Mouse (Mus musculus) midbrain, embryonic 14.5 days (tissue): ENCODE measurements around the gene Gm9999. TPM values are rescaled to one million over a fixed set of nuclear protein-coding genes. Genes with fewer than 3 reads are reported as not detected.
"Not testable (repeated sequence)": the region's sequence is repeated elsewhere in the genome, so short reads cannot be mapped to it uniquely, and the experiment has no call there.

Experiments
- ATAC-seq: fragments of 200-750 bp; cut with Nextera tagmentation; 2 replicates; pipeline ENCODE4 v1.8.0; 2017; ENCODE audit warnings: moderate number of reproducible peaks, moderate library complexity; ENCODE audit not compliant: low FRiP score, low TSS enrichment
- DNase-seq: peaks from one replicate; pipeline ENCODE4 v3.0.0-alpha.2; 2015
- H3K27ac ChIP-seq: fragments of 300-500 bp; sonication (generic); replicated peaks from 2 replicates; pipeline ENCODE4 v1.5.1; 2014; ENCODE audit warnings: mild to moderate bottlenecking, low read depth, low read length, moderate library complexity
- H3K27me3 ChIP-seq: fragments of 300-500 bp; sonication (generic); 2 replicates; pipeline ENCODE4 v1.6.1; 2014; ENCODE audit warnings: low read length, control low read depth, mixed read lengths; ENCODE audit not compliant: control insufficient read depth, insufficient read depth
- H3K36me3 ChIP-seq: fragments of 300-500 bp; sonication (generic); 2 replicates; pipeline ENCODE4 v1.6.1; 2014; ENCODE audit warnings: low read length, control low read depth; ENCODE audit not compliant: control insufficient read depth, insufficient read depth
- H3K4me1 ChIP-seq: fragments of 300-500 bp; sonication (generic); 2 replicates; pipeline ENCODE4 v1.6.1; 2014; ENCODE audit warnings: mild to moderate bottlenecking, antibody characterized with exemption, low read length, control low read depth; ENCODE audit not compliant: control insufficient read depth, insufficient read depth
- H3K4me2 ChIP-seq: fragments of 300-500 bp; sonication (generic); 2 replicates; pipeline ENCODE4 v1.6.1; 2014; ENCODE audit warnings: mild to moderate bottlenecking, low read length, moderate library complexity
- H3K4me3 ChIP-seq: fragments of 300-500 bp; sonication (generic); replicated peaks from 2 replicates; pipeline ENCODE4 v1.5.1; 2014; ENCODE audit warnings: low read depth, low read length
- H3K9ac ChIP-seq: fragments of 300-500 bp; sonication (generic); replicated peaks from 2 replicates; pipeline ENCODE4 v1.6.1; 2014; ENCODE audit warnings: mild to moderate bottlenecking, low read length, moderate library complexity
- H3K9me3 ChIP-seq: fragments of 300-500 bp; sonication (generic); 2 replicates; pipeline ENCODE4 v1.6.1; 2016; ENCODE audit warnings: low read length, control low read depth, mixed read lengths; ENCODE audit not compliant: control insufficient read depth
- WGBS: fragments of 180-500 bp; shearing (Covaris S2); extraction: QIAGEN DNeasy Blood & Tissue Kit; methylation state at CpG from one replicate; pipeline ENCODE4 v1.1.7; 2014; 5-methylcytosine and 5-hydroxymethylcytosine counted together
- polyA plus RNA-seq: library from polyadenylated mRNA; unstranded; fragments of >200 nt; fragmentation: Nextera tagmentation; extraction: Ambion mirVana; gene quantifications from 2 replicates; pipeline ENCODE4 v1.2.1, GENCODE M21; 2014

The Gm9999 gene
- polyA plus RNA-seq, 1 experiment from 2014 or later: not detected

GRCm38 (mm10) chr7:46964070-46964469, 19.3 kb upstream of the Gm9999 start:
- no peak overlapping the region for H3K9ac ChIP-seq
- H3K4me1 ChIP-seq: no peaks in the 10 kb centered on the region
- ATAC-seq (no peak), DNase-seq (no peak)
- H3K27me3 ChIP-seq: no peaks in the 10 kb centered on the region
- no peaks in the 10 kb centered on the region for H3K36me3 ChIP-seq
- H3K9me3 ChIP-seq: no peaks in the 10 kb centered on the region
- 88% methylated on average over 7 of the region's 7 CpGs for WGBS
- H3K27ac ChIP-seq: no peak overlapping the region
- no peak overlapping the region for H3K4me3 ChIP-seq
- no peak overlapping the region for H3K4me2 ChIP-seq

DNA sequence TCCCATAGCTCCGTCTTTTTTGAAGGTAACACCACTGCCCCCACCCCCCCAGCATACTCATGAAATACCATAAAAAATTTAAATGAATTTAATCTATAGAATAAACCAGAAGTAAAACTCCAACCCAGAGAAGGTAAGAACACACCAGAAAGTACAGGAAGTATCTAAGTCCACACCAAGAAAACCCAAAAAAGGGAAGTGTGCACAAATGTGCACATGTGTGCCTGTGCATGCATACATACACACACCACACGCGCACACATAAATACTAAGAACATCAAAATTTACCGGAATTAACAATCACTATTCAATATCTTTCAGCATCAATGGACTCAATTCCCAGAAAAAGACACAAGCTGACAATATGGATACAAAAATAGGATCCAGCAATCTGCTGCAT, 13.5 kb upstream of the Gm9999 start:
- no peak for DNase-seq
- Histone ChIP-seq H3K27ac (no peak overlapping the region), H3K4me3 (no peak overlapping the region), H3K9ac (no peak overlapping the region), H3K9me3 (no peaks in the 10 kb centered on the region; the same call in 1 of the 2 replicates), H3K4me1 (no peaks in the 10 kb centered on the region), H3K27me3 (no peaks in the 10 kb centered on the region), H3K36me3 (no peaks in the 10 kb centered on the region), H3K4me2 (no peak overlapping the region)
- 91% methylated on average over 4 of the region's 4 CpGs for WGBS
- ATAC-seq: no peak

GRCm38 (mm10) chr7:46974648-46975047, 8.7 kb upstream of the Gm9999 start:
- H3K4me3 ChIP-seq: no peak overlapping the region
- DNase-seq: no peak
- no peaks in the 10 kb centered on the region for H3K36me3 ChIP-seq
- no peaks in the 10 kb centered on the region for H3K4me1 ChIP-seq
- no peak overlapping the region for H3K4me2 ChIP-seq
- H3K9ac ChIP-seq: no peak overlapping the region
- no peaks in the 10 kb centered on the region for H3K27me3 ChIP-seq
- no peak for ATAC-seq
- H3K27ac ChIP-seq: no peak overlapping the region
- WGBS: 96% methylated on average over 4 of the region's 4 CpGs
- no peaks in the 10 kb centered on the region; the same call in 1 of the 2 replicates for H3K9me3 ChIP-seq

DNA sequence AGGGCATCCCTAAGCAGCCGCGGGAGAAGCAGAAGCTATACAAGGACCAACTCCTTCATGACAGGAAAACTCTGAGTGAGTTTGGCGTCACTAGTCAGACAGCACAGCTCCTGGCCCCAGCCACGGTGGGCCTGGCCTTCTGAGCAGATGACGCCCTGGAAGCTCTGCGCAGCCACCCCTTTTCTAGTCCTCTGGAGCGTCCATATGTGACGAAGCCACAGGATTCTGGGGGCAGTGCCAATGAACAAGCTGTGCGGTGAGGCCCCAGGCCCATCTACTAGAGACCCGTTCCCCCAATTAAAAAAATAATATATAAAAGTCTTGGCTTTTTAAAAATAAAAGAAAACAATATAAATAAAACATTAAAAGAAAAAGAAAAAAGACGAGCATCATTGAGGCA, 7.9 kb upstream of the Gm9999 start:
- Histone ChIP-seq H3K9ac (no peak overlapping the region), H3K4me1 (no peaks in the 10 kb centered on the region), H3K27ac (no peak overlapping the region), H3K27me3 (no peaks in the 10 kb centered on the region), H3K4me2 (no peak overlapping the region), H3K9me3 (no peaks in the 10 kb centered on the region; the same call in 1 of the 2 replicates), H3K36me3 (no peaks in the 10 kb centered on the region), H3K4me3 (no peak overlapping the region)
- no peak for DNase-seq
- no peak for ATAC-seq
- WGBS: 92% methylated on average over 11 of the region's 11 CpGs

GRCm38 (mm10) chr7:46985718-46986505, 2.5 kb downstream of the Gm9999 start:
- H3K4me2 ChIP-seq: no peak overlapping the region
- H3K4me3 ChIP-seq: no peak overlapping the region
- no peaks in the 10 kb centered on the region for H3K9me3 ChIP-seq
- H3K9ac ChIP-seq: no peak overlapping the region
- H3K27ac ChIP-seq: no peak overlapping the region
- no peak for DNase-seq
- H3K36me3 ChIP-seq: 0 out of 2 replicates have a peak, but pooled peaks cover 2% of the 10 kb centered on the region
- no peaks in the 10 kb centered on the region for H3K27me3 ChIP-seq
- no peaks in the 10 kb centered on the region for H3K4me1 ChIP-seq
- no peak for ATAC-seq
- 61% methylated on average over 8 of the region's 8 CpGs for WGBS

DNA sequence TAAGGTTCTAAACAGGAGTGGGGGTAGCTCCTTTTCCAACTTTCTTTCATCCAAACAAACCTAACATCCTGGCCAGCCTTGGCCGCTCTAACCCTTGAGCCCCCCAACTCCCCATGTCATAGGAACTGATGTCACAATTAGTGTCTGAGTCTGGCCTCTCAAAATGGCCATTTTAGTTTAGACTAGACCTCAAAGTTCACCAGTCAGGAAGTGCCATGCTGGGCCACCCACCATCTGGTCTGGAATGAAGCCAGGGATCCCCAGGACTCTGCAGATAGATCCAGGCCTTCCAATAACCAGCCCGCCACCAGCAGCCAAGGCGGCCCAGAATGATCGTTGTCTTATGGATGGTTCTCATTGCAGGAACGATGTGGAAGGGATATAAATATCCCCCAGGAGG, 3.3 kb downstream of the Gm9999 start:
- no peak overlapping the region for H3K27ac ChIP-seq
- 70% methylated on average over 5 of the region's 5 CpGs for WGBS
- ATAC-seq: no peak
- H3K4me3 ChIP-seq: no peak overlapping the region
- H3K4me2 ChIP-seq: no peak overlapping the region
- H3K9ac ChIP-seq: no peak overlapping the region
- no peaks in the 10 kb centered on the region for H3K27me3 ChIP-seq
- no peaks in the 10 kb centered on the region for H3K9me3 ChIP-seq
- H3K36me3 ChIP-seq: peaks cover 9% of the 10 kb centered on the region; the same call in 1 of the 2 replicates
- no peak for DNase-seq
- no peaks in the 10 kb centered on the region for H3K4me1 ChIP-seq

GRCm38 (mm10) chr7:46987073-46987472, 3.7 kb downstream of the Gm9999 start:
- no peak overlapping the region for H3K9ac ChIP-seq
- no peak for ATAC-seq
- no peaks in the 10 kb centered on the region for H3K4me1 ChIP-seq
- no peaks in the 10 kb centered on the region for H3K27me3 ChIP-seq
- H3K27ac ChIP-seq: no peak overlapping the region
- no peak for DNase-seq
- no peaks in the 10 kb centered on the region for H3K9me3 ChIP-seq
- 66% methylated on average over 2 of the region's 2 CpGs for WGBS
- H3K4me2 ChIP-seq: no peak overlapping the region
- peaks cover 13% of the 10 kb centered on the region for H3K36me3 ChIP-seq
- no peak overlapping the region for H3K4me3 ChIP-seq

DNA sequence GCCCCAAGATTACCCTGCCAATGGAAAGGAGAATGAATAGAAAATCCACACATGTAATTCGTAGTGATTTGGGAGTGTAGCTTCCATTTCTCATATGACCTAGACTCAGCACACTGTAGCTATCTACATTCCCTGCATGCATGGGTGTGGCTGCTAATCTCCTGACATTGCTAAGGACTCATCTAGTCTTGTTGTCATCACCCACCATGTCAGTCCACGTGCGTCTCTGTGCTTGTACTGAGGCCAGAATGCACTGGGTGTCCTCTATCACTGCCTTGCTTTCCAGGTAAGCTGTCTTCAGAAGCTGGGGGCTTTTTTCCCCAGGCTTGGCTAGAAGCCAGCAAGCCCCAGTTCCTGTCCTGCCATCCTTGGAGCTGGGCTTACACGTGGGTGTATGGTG, 6.0 kb downstream of the Gm9999 start:
- not testable (repeated sequence) for H3K4me3 ChIP-seq, ATAC-seq, H3K4me2 ChIP-seq, H3K9ac ChIP-seq, DNase-seq, H3K9me3 ChIP-seq, H3K27ac ChIP-seq, H3K4me1 ChIP-seq, H3K27me3 ChIP-seq
- peaks cover 35% of the 10 kb centered on the region for H3K36me3 ChIP-seq
- 84% methylated on average over 4 of the region's 4 CpGs for WGBS

GRCm38 (mm10) chr7:46993079-46993478, 9.7 kb downstream of the Gm9999 start:
- Histone ChIP-seq H3K27me3 (no peaks in the 10 kb centered on the region), H3K4me3 (no peak overlapping the region), H3K27ac (no peak overlapping the region), H3K4me2 (no peak overlapping the region), H3K4me1 (no peaks in the 10 kb centered on the region), H3K9me3 (no peaks in the 10 kb centered on the region), H3K9ac (no peak overlapping the region), H3K36me3 (peaks cover 64% of the 10 kb centered on the region)
- DNase-seq (no peak), ATAC-seq (no peak)
- WGBS: 85% methylated on average over 8 of the region's 8 CpGs
